Mouse (Mus musculus) liver, embryonic 13.5 days (tissue): ENCODE data around the gene Hjurp. TPM values are rescaled to one million over a fixed set of nuclear protein-coding genes. Genes with fewer than 3 reads are reported as not detected.
A peak's percentile ranks its signal among the peaks of the same experiment; 100 is the strongest.

Experiments used
- ATAC-seq: fragments of 200-750 bp; cut with Nextera tagmentation; 2 replicates; pipeline ENCODE4 v1.8.0; 2017; ENCODE audit warnings: low read depth, mild to moderate bottlenecking, moderate number of reproducible peaks, moderate library complexity
- DNase-seq: peaks from one replicate; pipeline ENCODE4 v3.0.0; 2022
- H3K27ac ChIP-seq: fragments of 300-500 bp; sonication (generic); 2 replicates; pipeline ENCODE4 v1.5.1; 2015; ENCODE audit warnings: moderate library complexity, mild to moderate bottlenecking, inconsistent platforms
- H3K27me3 ChIP-seq: fragments of 300-500 bp; sonication (generic); 2 replicates; pipeline ENCODE4 v1.6.1; 2015; ENCODE audit warnings: mild to moderate bottlenecking, inconsistent platforms
- H3K36me3 ChIP-seq: fragments of 300-500 bp; sonication (generic); 2 replicates; pipeline ENCODE4 v1.6.1; 2015; ENCODE audit warnings: mild to moderate bottlenecking, inconsistent platforms
- H3K4me1 ChIP-seq: fragments of 300-500 bp; sonication (generic); replicated peaks from 2 replicates; pipeline ENCODE4 v1.6.1; 2015; ENCODE audit warnings: inconsistent platforms
- H3K4me2 ChIP-seq: fragments of 300-500 bp; sonication (generic); 2 replicates; pipeline ENCODE4 v1.6.1; 2015; ENCODE audit warnings: inconsistent platforms, mild to moderate bottlenecking, moderate library complexity
- H3K4me3 ChIP-seq: fragments of 300-500 bp; sonication (generic); replicated peaks from 2 replicates; pipeline ENCODE4 v1.5.1; 2015; ENCODE audit warnings: mild to moderate bottlenecking, inconsistent platforms
- H3K9ac ChIP-seq: fragments of 300-500 bp; sonication (generic); 2 replicates; pipeline ENCODE4 v1.6.1; 2015; ENCODE audit warnings: mild to moderate bottlenecking, inconsistent platforms
- H3K9me3 ChIP-seq: fragments of 300-500 bp; sonication (generic); replicated peaks from 2 replicates; pipeline ENCODE4 v1.6.1; 2016; ENCODE audit warnings: inconsistent platforms
- whole genome bisulfite sequencing: fragments of 180-500 bp; shearing (Covaris S2); methylation state at CpG from one replicate; pipeline ENCODE4 v1.1.7; 2015; ENCODE audit not compliant: insufficient replicate concordance; 5-methylcytosine and 5-hydroxymethylcytosine counted together
- polyA plus RNA-seq: library from polyadenylated mRNA; unstranded; fragments of >200 nt; fragmentation: Nextera tagmentation; extraction: Ambion mirVana; gene quantifications from 2 replicates; pipeline ENCODE4 v1.2.1, GENCODE M21; 2015

The Hjurp gene
- polyA plus RNA-seq, 1 experiment from 2014 or later = 61.0 TPM

- Histone ChIP-seq H3K4me3 (no peak overlapping the region), H3K36me3 (no peaks in the 10 kb centered on the region), H3K4me1 (no peaks in the 10 kb centered on the region), H3K4me2 (no peak overlapping the region), H3K27ac (no peak overlapping the region), H3K27me3 (no peaks in the 10 kb centered on the region), H3K9me3 (peaks cover 34% of the 10 kb centered on the region), H3K9ac (no peak overlapping the region)
- WGBS = 27% methylated on average over 6 of the region's 6 CpGs
- ATAC-seq = no peak
- no peak for DNase-seq
Observed at GRCm38 (mm10) chr1:88305018-88305795, 27.8 kb upstream of the Hjurp start.

GRCm38 (mm10) chr1:88304261-88304985, 27.0 kb upstream of the Hjurp start:
- Histone ChIP-seq H3K4me2 (no peak overlapping the region), H3K27ac (no peak overlapping the region), H3K4me1 (no peaks in the 10 kb centered on the region), H3K36me3 (no peaks in the 10 kb centered on the region), H3K4me3 (no peak overlapping the region), H3K9me3 (peaks cover 40% of the 10 kb centered on the region), H3K9ac (no peak overlapping the region), H3K27me3 (no peaks in the 10 kb centered on the region)
- 49% methylated on average over 8 of the region's 8 CpGs for WGBS
- no peak for ATAC-seq
- DNase-seq = no peak

GRCm38 (mm10) chr1:88303762-88304161, 26.3 kb upstream of the Hjurp start:
- H3K36me3 ChIP-seq = no peaks in the 10 kb centered on the region
- DNase-seq = no peak
- H3K27ac ChIP-seq = no peak overlapping the region
- 49% methylated on average over 6 of the region's 6 CpGs for WGBS
- H3K4me1 ChIP-seq = no peaks in the 10 kb centered on the region
- peaks cover 40% of the 10 kb centered on the region for H3K9me3 ChIP-seq
- no peak overlapping the region for H3K9ac ChIP-seq
- no peak overlapping the region for H3K4me2 ChIP-seq
- no peak for ATAC-seq
- no peak overlapping the region for H3K4me3 ChIP-seq
- no peaks in the 10 kb centered on the region for H3K27me3 ChIP-seq

GRCm38 (mm10) chr1:88302057-88302740, 24.8 kb upstream of the Hjurp start:
- Histone ChIP-seq H3K4me1 (no peaks in the 10 kb centered on the region), H3K4me3 (no peak overlapping the region), H3K9ac (no peak overlapping the region), H3K27me3 (no peaks in the 10 kb centered on the region), H3K27ac (no peak overlapping the region), H3K36me3 (no peaks in the 10 kb centered on the region), H3K4me2 (no peak overlapping the region), H3K9me3 (peaks cover 46% of the 10 kb centered on the region)
- WGBS = 48% methylated on average over 14 of the region's 14 CpGs
- DNase-seq = no peak
- ATAC-seq = no peak

- no peak overlapping the region for H3K4me2 ChIP-seq
- no peak overlapping the region for H3K9ac ChIP-seq
- DNase-seq (no peak), ATAC-seq (no peak)
- 54% methylated on average over 9 of the region's 9 CpGs for WGBS
- H3K4me3 ChIP-seq = no peak overlapping the region
- no peaks in the 10 kb centered on the region for H3K27me3 ChIP-seq
- peaks cover 44% of the 10 kb centered on the region for H3K9me3 ChIP-seq
- no peaks in the 10 kb centered on the region for H3K36me3 ChIP-seq
- no peaks in the 10 kb centered on the region for H3K4me1 ChIP-seq
- H3K27ac ChIP-seq = no peak overlapping the region
Observed at GRCm38 (mm10) chr1:88301121-88302014, 23.9 kb upstream of the Hjurp start.

- no peak overlapping the region for H3K4me3 ChIP-seq
- DNase-seq (no peak), ATAC-seq (0 out of 2 replicates have a peak, but pooled peaks have one; percentile 7)
- no peaks in the 10 kb centered on the region for H3K27me3 ChIP-seq
- H3K4me1 ChIP-seq = no peaks in the 10 kb centered on the region
- no peak overlapping the region for H3K27ac ChIP-seq
- H3K9ac ChIP-seq = no peak overlapping the region
- no peaks in the 10 kb centered on the region for H3K36me3 ChIP-seq
- H3K9me3 ChIP-seq = peaks cover 52% of the 10 kb centered on the region
- 28% methylated on average over 5 of the region's 5 CpGs for WGBS
- no peak overlapping the region for H3K4me2 ChIP-seq
Observed at GRCm38 (mm10) chr1:88300301-88301050, 23.0 kb upstream of the Hjurp start.

GRCm38 (mm10) chr1:88299529-88299945, 22.1 kb upstream of the Hjurp start:
- Histone ChIP-seq H3K4me1 (no peaks in the 10 kb centered on the region), H3K27me3 (no peaks in the 10 kb centered on the region), H3K36me3 (no peaks in the 10 kb centered on the region), H3K4me2 (no peak overlapping the region), H3K27ac (no peak overlapping the region), H3K4me3 (no peak overlapping the region), H3K9me3 (peaks cover 51% of the 10 kb centered on the region), H3K9ac (no peak overlapping the region)
- DNase-seq (no peak), ATAC-seq (no peak)
- WGBS = 55% methylated on average over 2 of the region's 2 CpGs

- WGBS = 40% methylated on average over 4 of the region's 4 CpGs
- Histone ChIP-seq H3K4me1 (no peaks in the 10 kb centered on the region), H3K9ac (no peak overlapping the region), H3K27ac (no peak overlapping the region), H3K4me2 (no peak overlapping the region), H3K36me3 (no peaks in the 10 kb centered on the region), H3K9me3 (peaks cover 45% of the 10 kb centered on the region), H3K27me3 (no peaks in the 10 kb centered on the region), H3K4me3 (no peak overlapping the region)
- ATAC-seq = no peak
- DNase-seq = no peak
Observed at GRCm38 (mm10) chr1:88298686-88299528, 21.5 kb upstream of the Hjurp start.

- H3K9ac ChIP-seq = no peak overlapping the region
- WGBS = 48% methylated on average over 7 of the region's 7 CpGs
- H3K36me3 ChIP-seq = no peaks in the 10 kb centered on the region
- ATAC-seq (no peak), DNase-seq (no peak)
- H3K27me3 ChIP-seq = no peaks in the 10 kb centered on the region
- H3K4me1 ChIP-seq = no peaks in the 10 kb centered on the region
- no peak overlapping the region for H3K4me3 ChIP-seq
- H3K9me3 ChIP-seq = peaks cover 42% of the 10 kb centered on the region
- no peak overlapping the region for H3K4me2 ChIP-seq
- H3K27ac ChIP-seq = no peak overlapping the region
Observed at GRCm38 (mm10) chr1:88297480-88298258, 20.2 kb upstream of the Hjurp start.
